Mouse (Mus musculus) erythroblast, adult 5-6 weeks (primary cell): ENCODE measurements around the gene Elp6. TPM values are rescaled to one million over a fixed set of nuclear protein-coding genes. Genes with fewer than 3 reads are reported as not detected.

Source experiments
- ATAC-seq: replicated peaks from 2 replicates; pipeline ENCODE4 v1.8.0; 2016; ENCODE audit warnings: moderate number of reproducible peaks, mild to moderate bottlenecking, moderate TSS enrichment, inconsistent platforms; ENCODE audit not compliant: poor library complexity, low FRiP score, severe bottlenecking
- total RNA-seq, 2 experiments: library from RNA; stranded (forward) in 1 of 2; stranded (reverse) in 1 of 2; fragments of 150-400 nt in 1 of 2; fragments of 200-764, 138-1000 nt in 1 of 2; gene quantifications; 2 replicates each; pipeline versions ENCODE4 v1.2.3 to v1.2.4; 2015 to 2017; ENCODE audit warnings: low replicate concordance in 2 of 2

Elp6 gene
- 0.19 and 1.5 TPM in 2 replicates for total RNA-seq (2015; ENCODE audit: low replicate concordance)
- total RNA-seq (2017; ENCODE audit: low replicate concordance): 0.56 and 1.8 TPM in 2 replicates

DNA sequence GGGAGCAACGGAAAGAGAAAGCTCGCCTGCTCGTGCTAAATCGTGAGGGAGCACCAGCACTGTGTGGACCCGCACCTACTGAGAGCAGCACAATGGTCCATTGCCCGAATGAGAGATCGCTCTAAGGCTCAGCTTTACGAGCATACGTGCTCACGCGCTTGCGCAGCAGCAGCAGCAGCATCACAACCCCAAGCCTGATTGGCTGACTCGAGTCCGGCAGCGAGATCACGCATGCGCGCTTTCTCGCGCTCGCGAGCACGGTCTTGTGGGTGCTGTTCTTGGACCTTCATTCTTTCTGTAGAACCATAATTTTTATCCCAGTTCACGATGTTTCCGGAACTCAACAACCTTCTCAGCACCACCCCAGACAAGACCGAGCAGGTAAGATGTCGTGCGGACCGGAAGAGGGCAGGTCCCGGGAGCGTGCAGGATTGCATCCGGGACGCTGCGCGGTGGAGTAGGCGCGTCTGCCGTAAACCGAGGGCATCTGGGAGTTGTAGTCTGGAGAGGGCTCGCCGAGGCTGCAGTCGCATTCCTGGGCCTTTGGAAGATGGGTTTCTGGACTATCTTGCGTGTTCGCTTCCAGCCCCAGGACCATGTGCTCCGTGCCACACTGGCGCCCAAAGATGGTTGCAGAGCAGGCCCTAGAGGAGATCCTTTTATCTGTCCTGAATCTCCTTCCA lies at the start of gene Elp6:
Gene Elp6 (plus strand): TSS at position 205 of the 683 bp plus-strand sequence.
- peak; percentile 99 for ATAC-seq

DNA sequence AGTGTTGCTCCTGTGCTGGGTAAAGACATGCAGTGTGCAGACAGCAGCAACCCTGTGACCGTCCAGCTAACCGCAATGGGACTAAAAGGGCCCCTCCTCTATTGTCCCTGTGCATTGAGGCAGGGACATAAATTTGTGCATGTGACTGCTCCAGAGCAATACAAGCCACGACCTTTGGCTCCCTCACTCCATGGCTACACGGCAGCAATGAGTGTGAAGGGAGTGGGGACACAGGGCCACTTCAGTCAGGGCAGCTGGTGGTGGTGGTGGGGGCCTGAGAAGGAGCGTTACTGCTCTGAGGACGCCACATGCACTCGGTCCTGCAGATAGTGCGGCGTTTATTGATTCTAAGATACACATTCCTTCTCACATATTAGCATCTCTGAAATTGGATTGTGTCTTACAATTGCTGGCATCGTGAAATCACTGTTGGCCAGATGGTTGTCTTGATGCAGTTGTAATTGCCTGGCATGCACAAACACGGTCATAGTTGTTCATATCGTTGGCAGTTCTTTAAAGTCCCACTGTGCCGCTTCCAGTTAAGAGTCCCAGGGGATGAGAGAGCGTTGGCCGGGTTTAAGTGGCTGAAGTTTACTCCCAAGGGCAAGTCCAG lies 49.5 kb upstream of the Elp6 start:
- ATAC-seq: no peak

GRCm38 (mm10) chr9:110258646-110259045 lies 46.3 kb upstream of the Elp6 start:
- ATAC-seq: no peak

GRCm38 (mm10) chr9:110259118-110259517 lies 45.9 kb upstream of the Elp6 start:
- ATAC-seq: no peak

- no peak for ATAC-seq
These were observed 41.8 kb upstream of the Elp6 start for GRCm38 (mm10) chr9:110263181-110263580.

GRCm38 (mm10) chr9:110264991-110265390 lies 40.0 kb upstream of the Elp6 start:
- no peak for ATAC-seq

GRCm38 (mm10) chr9:110268416-110268815 lies 36.6 kb upstream of the Elp6 start:
- ATAC-seq: no peak

GRCm38 (mm10) chr9:110272330-110272729 lies 32.6 kb upstream of the Elp6 start:
- ATAC-seq: no peak

- no peak for ATAC-seq
These were observed 31.5 kb upstream of the Elp6 start for GRCm38 (mm10) chr9:110273507-110273906.

- no peak for ATAC-seq
These were observed 29.1 kb upstream of the Elp6 start for GRCm38 (mm10) chr9:110275882-110276281.

GRCm38 (mm10) chr9:110277431-110277881 lies 27.5 kb upstream of the Elp6 start:
- ATAC-seq: no peak

DNA sequence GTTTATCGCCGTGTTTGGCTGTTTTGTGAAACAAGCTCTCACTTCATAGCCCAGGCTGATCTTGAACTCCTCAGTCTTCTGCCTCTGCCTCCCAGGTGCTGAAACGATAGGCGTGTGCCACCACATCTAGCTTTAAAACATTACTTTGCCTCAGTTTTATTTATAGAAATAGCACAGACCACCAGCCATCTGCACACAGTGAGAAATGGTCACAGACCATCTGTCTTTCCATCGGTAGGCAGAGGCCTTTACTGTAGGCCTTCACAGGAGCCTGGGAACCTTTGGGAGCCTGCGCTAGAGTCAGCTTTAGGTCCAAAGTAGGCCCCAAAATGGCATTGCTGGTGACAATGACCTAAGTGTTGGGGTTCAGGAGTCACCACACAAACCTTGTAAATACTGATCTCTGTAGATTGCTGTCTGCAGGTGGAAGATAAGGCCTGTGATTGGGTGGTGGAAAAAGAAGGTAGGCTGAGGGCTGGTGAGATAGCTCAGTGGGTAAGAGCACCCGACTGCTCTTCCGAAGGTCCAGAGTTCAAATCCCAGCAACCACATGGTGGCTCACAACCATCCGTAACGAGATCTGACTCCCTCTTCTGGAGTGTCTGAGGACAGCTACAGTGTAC lies 20.8 kb upstream of the Elp6 start:
- no peak for ATAC-seq

GRCm38 (mm10) chr9:110287321-110287924 lies 17.6 kb upstream of the Elp6 start:
- ATAC-seq: no peak

- ATAC-seq: no peak
These were observed 11.7 kb upstream of the Elp6 start for GRCm38 (mm10) chr9:110293254-110293718.

DNA sequence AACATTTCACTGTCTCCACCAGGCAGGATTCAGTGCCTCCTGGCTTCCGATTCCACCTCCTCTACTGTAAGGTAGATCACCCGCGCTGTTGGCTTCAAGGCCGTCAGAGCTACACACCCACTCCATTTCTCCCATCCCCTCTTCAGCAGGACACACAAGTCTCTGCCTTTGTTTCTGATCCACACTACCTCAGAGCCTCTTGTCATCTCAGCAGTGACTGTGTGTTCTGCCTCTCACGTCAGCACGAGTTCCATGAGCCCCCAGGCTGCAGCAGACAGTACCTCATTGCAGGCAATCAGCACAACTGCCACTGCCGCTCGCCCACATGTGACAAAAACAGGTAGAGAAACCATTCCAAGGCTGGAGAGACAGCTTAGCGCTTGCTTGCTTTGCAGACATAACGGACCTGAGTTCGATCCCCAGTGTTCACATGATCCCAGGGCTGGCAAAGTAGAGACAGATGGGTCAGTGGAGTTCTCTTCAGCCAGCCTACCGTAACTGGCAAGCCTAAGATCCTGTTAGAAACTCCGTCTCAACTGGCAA lies 11.0 kb upstream of the Elp6 start:
- no peak for ATAC-seq

- no peak for ATAC-seq
These were observed 10.2 kb upstream of the Elp6 start for GRCm38 (mm10) chr9:110294786-110295185.

DNA sequence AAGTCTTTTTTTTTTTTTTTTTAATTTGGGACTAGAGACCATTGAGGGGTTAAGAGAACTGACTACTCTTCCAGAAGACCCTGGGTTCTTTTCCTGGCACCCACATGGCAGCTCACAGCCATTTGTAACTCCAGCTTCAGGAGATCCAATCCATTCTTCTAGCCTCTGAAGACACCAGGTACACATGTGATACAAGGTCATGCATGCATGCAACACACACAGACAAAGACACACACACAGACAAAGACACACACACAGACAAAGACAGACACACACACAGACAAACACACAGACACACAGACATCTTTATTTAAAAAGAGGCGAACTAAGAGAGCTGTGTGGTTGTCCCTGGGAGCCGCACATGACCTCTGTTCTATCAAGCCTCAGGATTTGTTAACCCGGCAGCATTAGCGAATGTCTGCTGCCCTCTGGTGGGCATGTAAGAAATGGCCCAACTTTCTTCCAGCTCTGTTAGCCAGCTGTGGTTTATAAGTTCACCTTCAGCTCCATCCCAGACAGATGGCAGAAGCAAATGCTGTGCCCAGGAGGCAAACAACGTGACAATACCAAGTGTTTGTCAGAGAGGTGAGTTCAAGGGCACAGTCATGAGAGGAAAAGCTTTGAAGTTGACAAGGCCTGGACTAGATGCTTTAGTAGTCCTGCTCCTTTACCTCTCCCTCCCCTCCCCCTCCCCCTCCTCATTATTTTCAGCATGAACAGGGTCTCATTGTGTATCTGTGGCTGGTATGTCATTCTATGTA lies 7.9 kb upstream of the Elp6 start:
- ATAC-seq: peak; percentile 75

- peak; percentile 30 for ATAC-seq
These were observed 457 bp upstream of the Elp6 start for GRCm38 (mm10) chr9:110304516-110304915.

GRCm38 (mm10) chr9:110306371-110306770 lies 1.4 kb downstream of the Elp6 start:
- no peak for ATAC-seq
